Mouse (Mus musculus) lung, embryonic 15.5 days (tissue): Measurements from ENCODE around the gene Kmt2a. TPM values are rescaled to one million over a fixed set of nuclear protein-coding genes. Genes with fewer than 3 reads are reported as not detected.

Experiments used
- ATAC-seq: fragments of 200-750 bp; cut with Nextera tagmentation; 2 replicates; pipeline ENCODE4 v1.8.0; 2017; ENCODE audit warnings: moderate number of reproducible peaks, borderline replicate concordance; ENCODE audit not compliant: low FRiP score, low TSS enrichment; ENCODE audit errors: extremely low read depth
- H3K27ac ChIP-seq: fragments of 300-500 bp; sonication (generic); 2 replicates; pipeline ENCODE4 v1.5.1; 2015; ENCODE audit warnings: moderate library complexity, mild to moderate bottlenecking, inconsistent platforms
- H3K27me3 ChIP-seq: fragments of 300-500 bp; sonication (generic); 2 replicates; pipeline ENCODE4 v1.6.1; 2015; ENCODE audit warnings: inconsistent platforms
- H3K36me3 ChIP-seq: fragments of 300-500 bp; sonication (generic); 2 replicates; pipeline ENCODE4 v1.6.1; 2015; ENCODE audit warnings: inconsistent platforms
- H3K4me1 ChIP-seq: fragments of 300-500 bp; sonication (generic); 2 replicates; pipeline ENCODE4 v1.6.1; 2015; ENCODE audit warnings: inconsistent platforms
- H3K4me2 ChIP-seq: fragments of 300-500 bp; sonication (generic); 2 replicates; pipeline ENCODE4 v1.6.1; 2015; ENCODE audit warnings: inconsistent platforms, mild to moderate bottlenecking, moderate library complexity
- H3K4me3 ChIP-seq: fragments of 300-500 bp; sonication (generic); 2 replicates; pipeline ENCODE4 v1.5.1; 2015; ENCODE audit warnings: mild to moderate bottlenecking, inconsistent platforms
- H3K9ac ChIP-seq: fragments of 300-500 bp; sonication (generic); 2 replicates; pipeline ENCODE4 v1.6.1; 2015; ENCODE audit warnings: inconsistent platforms
- H3K9me3 ChIP-seq: fragments of 300-500 bp; sonication (generic); 2 replicates; pipeline ENCODE4 v1.6.1; 2016; ENCODE audit warnings: inconsistent platforms
- WGBS: fragments of 180-500 bp; shearing (Covaris S2); methylation state at CpG from one replicate; pipeline ENCODE4 v1.1.7; 2015; 5-methylcytosine and 5-hydroxymethylcytosine counted together
- polyA plus RNA-seq: library from polyadenylated mRNA; unstranded; fragments of >200 nt; fragmentation: Nextera tagmentation; extraction: Ambion mirVana; gene quantifications from 2 replicates; pipeline ENCODE4 v1.2.1, GENCODE M21; 2015

The Kmt2a gene
- polyA plus RNA-seq, 1 experiment from 2014 or later, result 15.5 TPM

DNA sequence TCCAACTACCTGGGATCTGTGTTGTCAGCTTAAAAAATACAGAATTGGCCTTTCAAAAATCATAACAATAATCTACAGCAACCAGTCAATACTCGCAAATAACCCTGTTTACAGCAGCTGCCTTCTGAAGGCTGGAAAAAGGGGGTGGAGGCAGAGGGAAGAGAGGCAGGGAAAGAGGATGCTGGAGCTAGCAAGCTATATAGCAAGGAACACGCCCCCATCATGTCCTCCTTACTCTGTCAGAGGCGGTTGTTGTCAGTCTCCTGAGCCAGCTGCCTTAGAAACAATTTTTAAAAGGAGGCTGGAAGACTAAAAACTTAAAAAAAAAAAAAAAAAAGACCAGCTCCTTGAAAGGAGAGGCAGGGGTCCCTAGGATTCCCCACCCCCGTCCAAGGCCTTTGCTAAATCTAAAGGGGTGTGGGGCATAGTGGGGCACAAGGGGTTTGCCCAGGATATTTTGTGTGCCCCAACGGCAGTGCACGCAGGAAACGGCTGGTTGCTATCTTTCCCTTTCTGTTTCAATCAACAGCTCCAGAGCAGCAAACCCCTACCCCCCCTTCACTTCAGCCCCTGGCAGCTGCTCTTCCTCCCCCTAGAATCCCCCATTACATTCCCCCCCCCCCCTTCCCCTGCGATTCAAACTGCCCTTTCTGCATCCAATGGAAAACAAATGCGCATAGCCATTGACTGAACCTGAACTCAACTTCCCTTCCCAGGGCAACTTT, 2.2 kb downstream of the Kmt2a start:
- no peak for ATAC-seq

DNA sequence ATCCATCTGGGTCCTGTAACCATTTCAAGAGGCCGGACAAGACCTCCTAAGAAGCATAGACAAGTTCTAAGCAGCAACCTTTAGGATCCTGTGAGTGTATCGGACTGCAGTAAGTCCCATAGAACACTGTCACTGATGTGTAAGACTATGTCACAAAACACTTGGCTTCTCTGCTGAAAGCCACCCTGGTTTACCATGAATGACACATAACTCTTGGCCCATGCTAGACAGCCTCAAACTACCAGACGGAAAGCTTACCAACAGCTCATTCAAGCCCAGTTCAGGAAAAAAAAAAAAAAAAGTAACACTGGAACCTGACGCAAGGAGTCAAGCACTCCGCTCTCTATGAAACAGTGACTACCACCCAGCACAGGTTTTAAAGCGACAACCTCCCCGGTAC, 3.4 kb downstream of the Kmt2a start:
- Histone ChIP-seq H3K4me1 (peaks cover 32% of the 10 kb centered on the region), H3K9ac (no peak overlapping the region), H3K36me3 (0 out of 2 replicates have a peak, but pooled peaks cover 3% of the 10 kb centered on the region), H3K27me3 (no peaks in the 10 kb centered on the region), H3K4me3 (no peak overlapping the region), H3K4me2 (no peak overlapping the region), H3K9me3 (no peaks in the 10 kb centered on the region), H3K27ac (no peak overlapping the region)
- 76% methylated on average over 7 of the region's 7 CpGs for WGBS
- ATAC-seq, result no peak

More for the DNA sequence above, 2.2 kb downstream of the Kmt2a start:
- WGBS, result 22% methylated on average over 9 of the region's 9 CpGs
- Histone ChIP-seq H3K27me3 (no peaks in the 10 kb centered on the region), H3K27ac (0 out of 2 replicates have a peak overlapping the region, but pooled peaks have one; percentile 8), H3K9ac (peak overlapping the region; percentile 98), H3K9me3 (no peaks in the 10 kb centered on the region), H3K4me1 (peaks cover 40% of the 10 kb centered on the region), H3K4me2 (peak overlapping the region; percentile 97), H3K4me3 (peak overlapping the region; percentile 97), H3K36me3 (0 out of 2 replicates have a peak, but pooled peaks cover 3% of the 10 kb centered on the region)

DNA sequence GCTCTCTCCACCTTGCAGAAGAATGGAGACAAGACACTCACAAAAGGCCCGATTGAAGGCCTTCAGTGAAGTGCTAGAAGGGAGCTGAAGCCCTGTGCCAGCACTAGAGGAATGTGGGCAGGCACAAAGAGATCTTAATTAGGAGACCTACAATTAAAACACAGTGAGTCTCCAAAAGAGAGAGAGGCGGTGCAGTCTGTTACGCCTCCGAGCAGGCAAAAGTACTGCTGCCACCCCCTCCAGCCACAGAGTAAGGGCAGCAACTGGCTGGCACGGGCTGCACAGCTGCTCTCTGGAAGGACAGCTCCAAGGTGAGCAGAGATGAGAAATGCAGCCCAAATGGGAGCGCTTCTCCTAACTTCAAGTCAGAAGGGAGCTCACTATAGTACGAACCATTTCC, 5.6 kb downstream of the Kmt2a start:
- H3K27me3 ChIP-seq, result no peaks in the 10 kb centered on the region
- ATAC-seq, result no peak
- no peak overlapping the region for H3K9ac ChIP-seq
- H3K4me1 ChIP-seq, result peaks cover 32% of the 10 kb centered on the region
- no peaks in the 10 kb centered on the region for H3K9me3 ChIP-seq
- H3K4me2 ChIP-seq, result no peak overlapping the region
- H3K4me3 ChIP-seq, result no peak overlapping the region
- H3K27ac ChIP-seq, result no peak overlapping the region
- 0 out of 2 replicates have a peak, but pooled peaks cover 3% of the 10 kb centered on the region for H3K36me3 ChIP-seq
- 66% methylated on average over 7 of the region's 7 CpGs for WGBS

DNA sequence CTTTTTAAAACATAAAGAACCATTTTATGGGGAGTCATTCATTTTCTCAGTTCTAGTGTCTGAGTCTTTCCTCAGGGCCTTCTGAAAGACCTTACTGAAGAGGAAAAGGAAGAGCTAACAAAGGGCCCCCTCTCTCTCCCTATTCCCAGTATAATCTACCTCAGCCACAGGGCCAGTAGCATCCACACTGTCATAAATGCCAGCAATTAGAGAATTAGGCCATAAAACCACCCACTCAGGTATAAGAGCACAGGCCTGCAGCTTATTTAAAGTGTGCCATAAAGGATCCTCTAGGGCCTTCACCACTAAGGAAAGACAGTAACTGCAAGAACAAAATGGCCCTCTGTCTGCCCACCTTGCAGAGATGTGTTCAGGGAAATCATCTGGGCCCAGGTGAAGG, 6.9 kb downstream of the Kmt2a start:
- no peak for ATAC-seq
- H3K4me3 ChIP-seq, result no peak overlapping the region
- peaks cover 22% of the 10 kb centered on the region for H3K4me1 ChIP-seq
- H3K27me3 ChIP-seq, result no peaks in the 10 kb centered on the region
- no peak overlapping the region for H3K4me2 ChIP-seq
- no peak overlapping the region for H3K27ac ChIP-seq
- H3K36me3 ChIP-seq, result 0 out of 2 replicates have a peak, but pooled peaks cover 3% of the 10 kb centered on the region
- no peaks in the 10 kb centered on the region for H3K9me3 ChIP-seq
- no peak overlapping the region for H3K9ac ChIP-seq

DNA sequence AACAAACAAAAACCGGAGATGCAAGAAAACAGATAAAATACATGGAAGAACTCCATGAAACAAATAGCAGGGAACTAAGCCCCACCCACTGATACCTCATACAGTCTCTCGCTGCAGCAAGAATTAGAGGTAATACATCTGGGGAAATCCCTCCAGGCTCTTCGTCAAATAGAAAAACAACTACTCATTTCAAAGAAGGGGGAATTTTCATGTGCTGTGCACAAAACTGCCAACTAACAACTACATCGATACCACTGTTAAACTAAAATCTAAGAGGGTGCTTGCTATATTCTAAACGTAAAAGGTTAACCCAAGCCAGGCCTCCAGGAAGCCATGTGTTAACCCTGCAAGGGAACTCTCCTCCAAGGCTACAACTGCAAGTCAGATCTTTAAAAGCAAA, 7.4 kb downstream of the Kmt2a start:
- Histone ChIP-seq H3K27me3 (no peaks in the 10 kb centered on the region), H3K9me3 (no peaks in the 10 kb centered on the region), H3K4me2 (no peak overlapping the region), H3K4me3 (no peak overlapping the region), H3K27ac (no peak overlapping the region), H3K4me1 (peaks cover 18% of the 10 kb centered on the region; the same call in 1 of the 2 replicates), H3K36me3 (0 out of 2 replicates have a peak, but pooled peaks cover 3% of the 10 kb centered on the region), H3K9ac (no peak overlapping the region)
- ATAC-seq, result no peak
- 54% methylated on average over 5 of the region's 5 CpGs for WGBS

DNA sequence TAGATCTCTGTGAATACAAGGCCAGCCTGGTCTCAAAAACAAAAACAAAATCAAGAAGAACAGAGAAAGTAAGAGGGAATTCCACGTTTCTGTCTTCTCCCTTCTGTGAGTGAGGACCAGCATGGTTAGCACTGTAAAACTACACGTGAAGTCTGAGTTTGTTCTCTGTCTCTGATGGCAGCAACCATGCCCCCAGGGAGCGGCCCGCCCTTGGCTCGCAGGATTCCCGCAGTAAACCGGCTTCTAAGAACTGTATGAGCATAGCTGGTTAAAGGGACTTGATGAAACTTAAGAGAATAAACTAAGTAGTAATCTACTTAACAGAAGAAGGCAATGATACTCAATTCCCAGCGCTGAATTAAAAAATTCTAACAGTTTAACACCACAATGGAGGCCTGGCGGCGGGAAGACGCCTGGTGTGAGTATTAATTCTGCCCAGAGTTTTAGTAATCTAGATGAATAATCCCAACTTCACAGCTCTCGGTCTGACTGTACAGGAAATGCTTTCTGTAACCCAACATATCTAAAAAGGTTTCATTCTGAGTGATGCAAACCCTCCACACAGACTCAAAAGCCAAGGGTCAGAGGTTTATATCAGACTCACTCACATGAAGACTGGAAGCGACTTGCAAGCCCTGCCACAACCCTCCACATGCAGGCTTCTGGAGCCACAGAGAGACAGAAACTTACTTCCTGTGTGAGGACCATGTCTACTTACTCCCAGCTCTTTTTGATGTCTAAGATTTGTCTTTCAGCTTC, 12.6 kb downstream of the Kmt2a start:
- no peak overlapping the region for H3K9ac ChIP-seq
- H3K27ac ChIP-seq, result no peak overlapping the region
- peaks cover 14% of the 10 kb centered on the region; the same call in 1 of the 2 replicates for H3K4me1 ChIP-seq
- WGBS, result 81% methylated on average over 13 of the region's 13 CpGs
- no peaks in the 10 kb centered on the region for H3K27me3 ChIP-seq
- H3K4me3 ChIP-seq, result no peak overlapping the region
- no peak overlapping the region for H3K4me2 ChIP-seq
- peaks cover 18% of the 10 kb centered on the region for H3K36me3 ChIP-seq
- no peaks in the 10 kb centered on the region for H3K9me3 ChIP-seq
- no peak for ATAC-seq

DNA sequence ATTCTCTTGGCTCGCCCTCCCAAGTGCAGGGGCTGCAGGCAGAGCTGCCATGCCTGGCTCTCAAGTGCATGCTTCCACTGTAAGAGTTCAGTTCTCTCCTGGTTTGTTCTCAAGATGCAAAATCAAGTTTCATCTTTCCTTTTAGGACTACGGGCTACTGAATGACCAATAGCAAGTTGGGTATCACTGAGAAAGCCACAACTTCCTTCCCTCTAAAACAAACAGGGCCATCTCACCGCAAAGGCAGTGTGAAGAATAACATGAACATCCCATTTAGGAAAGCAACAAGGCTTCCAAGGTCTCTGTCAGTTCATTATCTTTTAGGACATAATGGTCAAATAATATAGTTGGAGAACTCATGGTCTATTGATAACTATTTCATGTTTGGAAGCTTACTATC, 13.4 kb downstream of the Kmt2a start:
- 76% methylated on average over 3 of the region's 3 CpGs for WGBS

DNA sequence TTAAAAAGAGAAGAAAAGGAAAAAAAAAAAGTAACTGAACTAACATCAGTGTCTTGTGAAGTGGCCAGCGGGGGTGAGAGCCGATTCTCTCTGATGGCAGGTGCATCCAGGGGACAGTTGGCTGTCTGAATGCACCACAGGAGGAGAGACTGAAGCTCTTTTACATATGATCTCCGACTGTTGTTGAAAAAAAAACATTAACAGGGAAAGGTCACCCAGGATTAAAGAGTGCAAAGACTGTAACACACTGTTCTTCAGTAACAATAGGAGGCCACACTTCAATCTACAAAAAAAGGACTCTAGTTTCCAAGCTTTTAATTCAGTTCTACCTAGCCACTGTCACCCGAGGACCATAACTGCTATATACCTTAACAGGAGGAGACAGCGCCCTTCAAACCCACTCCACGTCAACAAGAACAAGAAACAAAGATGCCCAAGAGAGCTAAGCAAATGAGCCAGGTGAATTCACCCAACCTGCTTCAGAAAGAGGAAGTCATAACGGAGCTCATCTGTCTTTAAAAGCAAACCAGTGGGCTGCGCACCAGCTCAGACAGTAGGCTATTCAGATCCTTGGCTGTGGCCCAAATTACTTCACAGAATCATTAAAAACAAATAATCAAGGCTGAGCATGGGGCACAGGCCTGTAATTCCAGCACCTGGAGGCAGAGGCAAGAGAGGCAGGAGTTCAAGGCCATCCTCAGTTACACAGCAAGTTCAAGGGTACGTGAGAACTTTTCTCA, 14.4 kb downstream of the Kmt2a start:
- Histone ChIP-seq H3K27ac (no peak overlapping the region), H3K36me3 (peaks cover 24% of the 10 kb centered on the region), H3K9me3 (no peaks in the 10 kb centered on the region), H3K4me1 (peaks cover 14% of the 10 kb centered on the region; the same call in 1 of the 2 replicates), H3K27me3 (no peaks in the 10 kb centered on the region), H3K4me3 (no peak overlapping the region), H3K9ac (no peak overlapping the region), H3K4me2 (no peak overlapping the region)
- WGBS, result 60% methylated on average over 9 of the region's 9 CpGs
- no peak for ATAC-seq

More for the DNA sequence above, 13.4 kb downstream of the Kmt2a start:
- no peak for ATAC-seq
- peaks cover 14% of the 10 kb centered on the region; the same call in 1 of the 2 replicates for H3K4me1 ChIP-seq
- no peak overlapping the region for H3K9ac ChIP-seq
- H3K4me3 ChIP-seq, result no peak overlapping the region
- no peaks in the 10 kb centered on the region for H3K27me3 ChIP-seq
- H3K9me3 ChIP-seq, result no peaks in the 10 kb centered on the region
- H3K27ac ChIP-seq, result no peak overlapping the region
- peaks cover 18% of the 10 kb centered on the region for H3K36me3 ChIP-seq
- H3K4me2 ChIP-seq, result no peak overlapping the region

DNA sequence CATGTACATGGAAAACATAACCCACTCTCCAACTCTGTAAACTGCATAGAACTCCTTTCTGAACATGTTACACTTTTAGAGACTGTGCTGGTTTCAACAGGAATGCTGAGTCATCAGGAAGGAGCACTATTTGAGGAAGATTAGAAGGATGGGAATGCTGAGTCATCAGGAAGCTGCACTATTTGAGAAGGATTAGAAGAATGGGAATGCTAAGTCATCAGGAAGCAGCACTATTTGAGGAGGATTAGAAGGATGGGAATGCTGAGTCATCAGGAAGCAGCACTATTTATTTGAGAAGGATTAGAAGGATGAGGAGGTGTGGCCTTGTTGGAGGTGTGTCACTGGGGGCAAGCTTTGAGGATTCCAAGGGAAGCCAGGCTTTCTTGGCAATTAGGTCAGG, 20.0 kb downstream of the Kmt2a start:
- H3K27ac ChIP-seq, result no peak overlapping the region
- no peaks in the 10 kb centered on the region for H3K9me3 ChIP-seq
- H3K36me3 ChIP-seq, result peaks cover 39% of the 10 kb centered on the region
- H3K4me1 ChIP-seq, result 0 out of 2 replicates have a peak, but pooled peaks cover 3% of the 10 kb centered on the region
- no peak overlapping the region for H3K4me3 ChIP-seq
- no peaks in the 10 kb centered on the region for H3K27me3 ChIP-seq
- no peak overlapping the region for H3K4me2 ChIP-seq
- H3K9ac ChIP-seq, result no peak overlapping the region
- no peak; the same call in 1 of the 2 replicates for ATAC-seq

DNA sequence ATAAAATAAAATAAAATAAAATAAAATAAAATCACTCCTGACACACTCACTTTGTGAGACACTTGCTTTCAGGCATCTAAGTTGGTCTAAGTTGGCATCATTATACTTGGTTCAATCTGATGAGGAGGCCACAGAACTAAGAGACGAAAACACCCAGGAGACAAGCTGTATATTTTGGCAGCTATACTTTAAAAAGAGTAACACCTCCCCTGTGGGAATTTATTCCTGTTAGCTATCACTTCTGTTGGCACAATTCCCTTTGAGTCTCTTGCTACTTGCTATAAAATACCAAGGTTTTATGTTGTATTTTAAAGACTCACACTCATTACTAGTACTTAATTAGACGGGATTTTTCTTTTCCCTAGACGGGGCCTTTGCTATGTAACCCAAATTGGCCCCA, 22.4 kb downstream of the Kmt2a start:
- H3K36me3 ChIP-seq, result peaks cover 21% of the 10 kb centered on the region
- ATAC-seq, result no peak
- 92% methylated on average over 3 of the region's 3 CpGs for whole genome bisulfite sequencing

DNA sequence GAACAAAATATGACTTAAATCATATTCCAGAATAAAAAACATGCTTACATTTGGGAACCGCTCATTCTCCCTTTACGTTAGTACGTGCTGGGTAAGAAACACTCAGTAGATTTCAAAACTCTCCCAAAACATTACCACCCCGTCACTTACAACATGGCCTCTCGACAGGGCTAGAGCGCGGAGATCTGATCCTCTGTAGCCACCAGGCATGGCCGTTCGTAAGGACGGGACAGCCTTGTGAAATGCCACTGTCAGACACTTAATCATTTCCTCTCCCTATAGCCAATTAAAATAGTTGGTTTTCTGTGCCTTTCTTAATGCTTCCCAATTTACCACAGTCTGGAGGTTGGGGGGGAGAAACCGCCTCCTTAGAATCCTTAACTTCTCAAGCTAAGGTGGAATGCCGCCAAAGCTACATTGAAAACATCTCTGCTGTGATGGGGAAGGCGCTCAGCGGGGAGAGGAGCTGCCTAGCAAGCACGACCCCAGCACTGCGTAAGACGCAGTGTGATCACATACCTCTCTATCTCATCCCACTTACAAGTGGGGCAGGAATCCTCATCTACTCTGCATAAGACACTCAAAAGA, 23.6 kb downstream of the Kmt2a start:
- Histone ChIP-seq H3K27me3 (no peaks in the 10 kb centered on the region), H3K4me2 (no peak overlapping the region), H3K4me3 (no peak overlapping the region), H3K27ac (no peak overlapping the region), H3K9ac (no peak overlapping the region), H3K36me3 (peaks cover 21% of the 10 kb centered on the region), H3K4me1 (0 out of 2 replicates have a peak, but pooled peaks cover 4% of the 10 kb centered on the region), H3K9me3 (no peaks in the 10 kb centered on the region)
- 84% methylated on average over 17 of the region's 17 CpGs for WGBS
- ATAC-seq, result no peak

More for the DNA sequence above, 22.4 kb downstream of the Kmt2a start:
- no peaks in the 10 kb centered on the region for H3K27me3 ChIP-seq
- H3K27ac ChIP-seq, result no peak overlapping the region
- H3K9me3 ChIP-seq, result no peaks in the 10 kb centered on the region
- H3K4me3 ChIP-seq, result no peak overlapping the region
- no peak overlapping the region for H3K9ac ChIP-seq
- H3K4me1 ChIP-seq, result 0 out of 2 replicates have a peak, but pooled peaks cover 4% of the 10 kb centered on the region
- no peak overlapping the region for H3K4me2 ChIP-seq
